Mouse (Mus musculus): Measurements from ENCODE around the gene Gm15013. TPM values are rescaled to one million over a fixed set of nuclear protein-coding genes. Genes with fewer than 3 reads are reported as not detected.

The Gm15013 gene
- polyA plus RNA-seq (2012; rRNA removed; ENCODE audit: low replicate concordance): 0.66 TPM in 1 of 2 replicates, not detected in the other

DNA sequence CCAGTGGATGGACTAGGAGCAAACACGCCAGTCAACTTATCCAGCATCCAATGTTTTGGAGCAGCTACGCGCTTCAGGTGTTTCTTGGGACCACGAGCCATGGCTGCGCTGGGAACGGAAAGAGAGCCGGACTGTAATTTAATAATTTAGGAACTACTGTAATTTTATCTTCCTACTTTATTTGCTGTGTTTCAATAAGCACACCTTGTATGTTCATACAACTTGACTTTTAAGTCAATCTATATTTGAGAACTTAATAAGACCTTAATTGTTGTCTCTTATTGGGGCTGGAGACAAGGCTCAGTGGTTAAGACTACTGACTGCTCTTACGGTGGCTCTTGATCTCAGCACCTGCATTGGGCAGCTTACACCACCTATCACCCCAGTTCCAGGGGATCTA lies at the start of gene Gm15013:
TSS of gene Gm15013 (minus strand) at position 101 of the 400 bp plus-strand sequence.

DNA sequence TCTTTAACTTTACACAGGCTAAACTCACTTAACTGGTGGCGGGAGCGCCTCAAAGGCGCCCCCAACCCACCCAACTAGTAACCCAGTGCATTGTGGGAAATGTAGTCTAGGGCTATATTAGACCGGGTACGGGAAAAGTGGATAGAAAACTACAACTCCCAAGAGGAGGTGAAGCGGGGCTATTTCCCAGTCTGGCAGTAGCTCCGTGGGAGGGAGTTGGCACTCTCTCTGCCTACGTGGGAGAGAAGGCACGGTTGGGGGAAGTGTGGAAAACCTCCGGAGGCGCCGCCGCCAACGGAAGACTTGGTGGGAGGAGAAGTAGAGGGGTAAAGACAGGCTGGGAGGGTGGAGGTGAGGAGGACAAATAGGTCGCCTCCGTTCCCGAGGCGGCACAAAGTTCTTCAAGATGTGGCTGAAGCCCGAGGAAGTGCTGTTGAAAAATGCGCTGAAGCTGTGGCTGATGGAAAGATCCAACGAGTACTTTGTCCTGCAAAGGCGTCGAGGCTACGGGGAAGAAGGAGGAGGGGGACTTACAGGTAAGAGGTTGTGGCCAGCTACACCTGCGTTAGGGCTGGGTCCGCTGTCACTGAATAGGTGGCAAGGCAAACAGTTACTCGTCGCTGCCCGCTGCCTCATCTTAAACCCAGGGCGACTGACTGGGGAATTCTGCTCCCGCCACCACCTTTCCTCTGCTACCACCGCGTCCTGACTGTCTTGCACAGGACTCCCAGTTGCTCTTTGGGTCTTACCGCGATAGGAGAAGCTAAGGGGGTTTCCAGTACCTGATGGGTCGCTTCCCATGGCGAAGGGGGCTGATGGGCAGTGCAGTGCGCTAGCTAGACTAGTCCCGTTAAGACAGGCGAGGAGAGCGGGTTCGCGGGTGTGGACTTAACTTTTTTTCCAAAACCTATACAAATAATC lies 29.2 kb downstream of the Gm15013 start, which contains the start of gene Tbc1d8b:
TSS of gene Tbc1d8b (plus strand) at position 222 of the 921 bp plus-strand sequence.

Other genes with a start within 250 kb of the Gm15013 start
- not detected in 2 replicates for gene D330045A20Rik, start 234.1 kb downstream of the Gm15013 start, polyA plus RNA-seq (2012; rRNA removed; ENCODE audit: low replicate concordance)
- gene Rnf128, start 151.2 kb downstream of the Gm15013 start, polyA plus RNA-seq (2012; rRNA removed; ENCODE audit: low replicate concordance): 1.7 and 2.6 TPM in 2 replicates
- gene Tbc1d8b, start 29.5 kb downstream of the Gm15013 start, polyA plus RNA-seq (2012; rRNA removed; ENCODE audit: low replicate concordance): 0.63 and 2.4 TPM in 2 replicates
- not detected in 2 replicates for gene Ripply1, start 67.9 kb upstream of the Gm15013 start, polyA plus RNA-seq (2012; rRNA removed; ENCODE audit: low replicate concordance)
- gene Cldn2, start 86.3 kb upstream of the Gm15013 start, polyA plus RNA-seq (2012; rRNA removed; ENCODE audit: low replicate concordance): 0.19 and 0.31 TPM in 2 replicates
- 5.6 and 11.6 TPM in 2 replicates for gene Morc4, start 157.2 kb upstream of the Gm15013 start, polyA plus RNA-seq (2012; rRNA removed; ENCODE audit: low replicate concordance)